Mouse (Mus musculus): ENCODE results near the gene Gclm.

DNA sequence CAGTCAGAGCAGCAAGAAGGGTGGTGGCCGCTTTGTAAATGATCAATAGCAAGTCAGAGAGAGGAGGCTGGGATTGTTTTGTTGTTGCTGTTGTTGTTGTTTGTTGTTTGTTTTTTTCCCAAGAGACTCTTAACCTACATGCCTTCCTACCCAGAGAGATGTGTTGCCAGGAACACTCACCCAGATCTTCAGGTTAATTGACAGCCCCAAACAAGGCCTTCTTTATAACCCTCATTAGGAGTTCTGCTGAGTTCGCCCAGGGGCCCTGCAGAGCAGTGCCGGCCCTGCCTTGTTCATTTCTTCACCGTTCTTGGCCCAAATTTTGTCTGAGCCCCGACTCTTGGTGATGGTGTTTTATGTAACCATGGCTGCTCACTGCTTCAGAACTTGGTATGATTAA lies 44.9 kb upstream of the Gclm start:
- TF ChIP-seq POLR2A (IDR thresholded peaks at IDR 0.05; ENCODE audit: insufficient read length, low read depth): no peak
- TF ChIP-seq USF1 (IDR thresholded peaks at IDR 0.05; ENCODE audit: low read depth): no peak
- no peak for TF ChIP-seq E2F4 (IDR thresholded peaks at IDR 0.05; ENCODE audit: insufficient read depth)
- TF ChIP-seq POLR2AphosphoS2 (IDR thresholded peaks at IDR 0.05; ENCODE audit: insufficient read length, low read depth): no peak
- no peak for TF ChIP-seq MYOD1 (IDR thresholded peaks at IDR 0.05; ENCODE audit: control insufficient read depth in 1 of 3, insufficient read length in 2 of 3, low read depth in 2 of 3)
- no peak for TF ChIP-seq MAX (IDR thresholded peaks at IDR 0.05; ENCODE audit: low read depth)
- TF ChIP-seq TCF3 (IDR thresholded peaks at IDR 0.05; ENCODE audit: insufficient read length, low read depth): no peak
- no peak for TF ChIP-seq TCF12 (IDR thresholded peaks at IDR 0.05; ENCODE audit: insufficient read depth, poor library complexity, severe bottlenecking)
- no peak for TF ChIP-seq CEBPB (IDR thresholded peaks at IDR 0.05; ENCODE audit: insufficient read depth, poor library complexity, severe bottlenecking)
- no peak for TF ChIP-seq MYOG (IDR thresholded peaks at IDR 0.05; ENCODE audit: control insufficient read depth in 1 of 3, insufficient read depth in 1 of 3, insufficient read length in 2 of 3, low read depth in 2 of 3)

Data from myocyte (in vitro differentiated cells).